ENCODE assay signal across 26 mouse cellular contexts in the genomic region with DNA sequence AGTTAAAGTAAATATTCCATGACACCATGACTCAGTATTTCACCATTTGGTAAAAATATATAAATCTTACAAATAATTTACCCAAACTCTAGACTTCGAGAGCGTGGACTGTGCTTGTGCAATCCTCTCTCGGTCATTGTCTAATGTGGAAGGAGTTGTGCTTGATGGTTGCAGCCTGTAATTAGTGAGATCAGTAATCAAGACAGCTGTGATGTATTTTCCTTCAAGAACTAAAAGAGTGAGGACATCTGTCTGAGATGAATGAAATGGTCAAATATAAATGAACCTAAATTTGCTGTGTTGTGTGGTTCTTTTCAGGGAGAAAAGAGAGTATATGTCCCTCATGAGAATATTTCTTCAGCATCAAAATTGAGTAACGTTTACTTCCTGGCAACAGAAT.
DNase-seq lines count a peak whose midpoint lies in the region; ATAC-seq lines count a peak whose summit lies in the region.
"Had no signal": no experiment of that assay in that cellular context is flagged by ENCODE, and none has a peak within 500 bp of the region (broad histone marks: within the 10 kb centered on the region; RNA-seq: fewer than 3 reads in every experiment).

No protein-coding gene starts in this region.

- no peaks in the 10 kb centered on the region for H3K36me3 ChIP-seq in hindbrain, embryonic 10.5 days
- H3K36me3 ChIP-seq in hindbrain, embryonic 16.5 days (ENCODE audit: control insufficient read depth, insufficient read depth, low read length): no peaks in the 10 kb centered on the region
- H3K36me3 ChIP-seq in forebrain, embryonic 11.5 days (ENCODE audit: control insufficient read depth, insufficient read depth, low read length): no peaks in the 10 kb centered on the region
- H3K36me3 ChIP-seq in hindbrain, embryonic 12.5 days: no peaks in the 10 kb centered on the region
- H3K36me3 ChIP-seq in midbrain, embryonic 14.5 days (ENCODE audit: control insufficient read depth, insufficient read depth, low read length): no peaks in the 10 kb centered on the region
- H3K36me3 ChIP-seq: embryonic facial prominence, embryonic 15.5 days; intestine, embryonic 15.5 days had no signal

- H3K27me3 ChIP-seq in hindbrain, embryonic 10.5 days (ENCODE audit: insufficient read depth, poor library complexity, severe bottlenecking): no peaks in the 10 kb centered on the region
- no peaks in the 10 kb centered on the region for H3K27me3 ChIP-seq in hindbrain, embryonic 16.5 days (replicated peaks; ENCODE audit: control insufficient read depth, insufficient read depth, low read length)
- no peaks in the 10 kb centered on the region for H3K27me3 ChIP-seq in forebrain, embryonic 11.5 days (ENCODE audit: control insufficient read depth, insufficient read depth, low read length)
- H3K27me3 ChIP-seq in hindbrain, embryonic 12.5 days: no peaks in the 10 kb centered on the region
- H3K27me3 ChIP-seq in midbrain, embryonic 14.5 days (ENCODE audit: control insufficient read depth, insufficient read depth, low read length): no peaks in the 10 kb centered on the region
- H3K27me3 ChIP-seq: embryonic facial prominence, embryonic 15.5 days; intestine, embryonic 15.5 days; megakaryocyte, embryonic 14.5 days had no signal

- no peak for ATAC-seq in hindbrain, embryonic 16.5 days
- ATAC-seq in forebrain, embryonic 11.5 days (replicated peaks; ENCODE audit: low FRiP score): no peak
- no peak for ATAC-seq in hindbrain, embryonic 12.5 days (ENCODE audit: low FRiP score)
- no peak for ATAC-seq in midbrain, embryonic 14.5 days (ENCODE audit: low FRiP score, low TSS enrichment)
- ATAC-seq: intestine, embryonic 15.5 days; liver, postnatal 0 days had no signal

- H3K4me1 ChIP-seq in hindbrain, embryonic 10.5 days (replicated peaks): peaks cover 44% of the 10 kb centered on the region
- no peaks in the 10 kb centered on the region; the same call in 1 of the 2 replicates for H3K4me1 ChIP-seq in hindbrain, embryonic 16.5 days (ENCODE audit: control insufficient read depth, insufficient read depth, low read depth, low read length)
- peaks cover 11% of the 10 kb centered on the region for H3K4me1 ChIP-seq in forebrain, embryonic 11.5 days (replicated peaks; ENCODE audit: control insufficient read depth, insufficient read depth, low read length)
- H3K4me1 ChIP-seq in hindbrain, embryonic 12.5 days: peaks cover 10% of the 10 kb centered on the region
- peaks cover 44% of the 10 kb centered on the region for H3K4me1 ChIP-seq in midbrain, embryonic 14.5 days (ENCODE audit: control insufficient read depth, insufficient read depth, low read length)
- H3K4me1 ChIP-seq: embryonic facial prominence, embryonic 15.5 days; intestine, embryonic 15.5 days; megakaryocyte, embryonic 14.5 days had no signal

- no peak for DNase-seq in hindbrain, embryonic 10.5 days (ENCODE audit: low spot score)
- no peak for DNase-seq in forebrain, embryonic 11.5 days (ENCODE audit: low spot score)
- DNase-seq in midbrain, embryonic 14.5 days: no peak
- no peak for DNase-seq in gastrocnemius, adult 8-10 months (ENCODE audit: low spot score in 2 of 2)
- no peak for DNase-seq in c-Kit-positive CD71-positive TER-119-positive erythroid progenitor cells, embryonic 14.5 days (ENCODE audit: low spot score)
- no peak for DNase-seq in adrenal gland, postnatal 14 days
- DNase-seq: adrenal gland, postnatal 10 days; cerebellum, adult 18-20 months; cerebellum, postnatal 36 days; heart, adult 18-20 months; heart, postnatal 36 days; kidney, adult 9 months; kidney, postnatal 36 days; layer of hippocampus, adult 9-11 months; left cerebral cortex, postnatal 4 days; liver, postnatal 0 days; lung, postnatal 14 days; spleen, adult 18-20 months; thymus, adult 18-20 months had no signal

- no peak overlapping the region for H3K4me2 ChIP-seq in hindbrain, embryonic 16.5 days (ENCODE audit: low read length)
- H3K4me2 ChIP-seq in forebrain, embryonic 11.5 days (ENCODE audit: low read depth, low read length, severe bottlenecking): no peak overlapping the region
- H3K4me2 ChIP-seq in hindbrain, embryonic 12.5 days (replicated peaks): no peak overlapping the region
- no peak overlapping the region for H3K4me2 ChIP-seq in midbrain, embryonic 14.5 days (ENCODE audit: low read length)
- H3K4me2 ChIP-seq: embryonic facial prominence, embryonic 15.5 days; intestine, embryonic 15.5 days had no signal

- H3K4me3 ChIP-seq in hindbrain, embryonic 10.5 days: no peak overlapping the region
- no peak overlapping the region for H3K4me3 ChIP-seq in hindbrain, embryonic 16.5 days (ENCODE audit: low read length)
- no peak overlapping the region for H3K4me3 ChIP-seq in forebrain, embryonic 11.5 days (ENCODE audit: low read depth, low read length)
- H3K4me3 ChIP-seq in hindbrain, embryonic 12.5 days: no peak overlapping the region
- no peak overlapping the region for H3K4me3 ChIP-seq in midbrain, embryonic 14.5 days (replicated peaks; ENCODE audit: low read depth, low read length)
- H3K4me3 ChIP-seq: embryonic facial prominence, embryonic 15.5 days; intestine, embryonic 15.5 days; left cerebral cortex, adult 2 months; megakaryocyte, embryonic 14.5 days; myocyte had no signal

- no peak overlapping the region for H3K9ac ChIP-seq in hindbrain, embryonic 16.5 days (ENCODE audit: low read depth, low read length)
- H3K9ac ChIP-seq in forebrain, embryonic 11.5 days (ENCODE audit: low read length): no peak overlapping the region
- no peak overlapping the region for H3K9ac ChIP-seq in hindbrain, embryonic 12.5 days
- no peak overlapping the region for H3K9ac ChIP-seq in midbrain, embryonic 14.5 days (replicated peaks; ENCODE audit: low read length)
- H3K9ac ChIP-seq: embryonic facial prominence, embryonic 15.5 days; intestine, embryonic 15.5 days; liver, postnatal 0 days had no signal

- peak overlapping the region; percentile 79 for H3K27ac ChIP-seq in hindbrain, embryonic 10.5 days
- H3K27ac ChIP-seq in hindbrain, embryonic 16.5 days (ENCODE audit: low read depth, low read length): no peak overlapping the region
- peak overlapping the region; percentile 84 for H3K27ac ChIP-seq in forebrain, embryonic 11.5 days (ENCODE audit: low read depth, low read length)
- H3K27ac ChIP-seq in hindbrain, embryonic 12.5 days: peak overlapping the region; percentile 76
- peak overlapping the region; percentile 77 for H3K27ac ChIP-seq in midbrain, embryonic 14.5 days (replicated peaks; ENCODE audit: low read depth, low read length)
- H3K27ac ChIP-seq: embryonic facial prominence, embryonic 15.5 days; intestine, embryonic 15.5 days; left cerebral cortex, adult 2 months had no signal

- no peaks in the 10 kb centered on the region for H3K9me3 ChIP-seq in hindbrain, embryonic 10.5 days
- no peaks in the 10 kb centered on the region for H3K9me3 ChIP-seq in hindbrain, embryonic 16.5 days (ENCODE audit: control insufficient read depth, low read length)
- H3K9me3 ChIP-seq in forebrain, embryonic 11.5 days (ENCODE audit: control insufficient read depth, low read length): no peaks in the 10 kb centered on the region
- no peaks in the 10 kb centered on the region for H3K9me3 ChIP-seq in hindbrain, embryonic 12.5 days (replicated peaks)
- no peaks in the 10 kb centered on the region for H3K9me3 ChIP-seq in midbrain, embryonic 14.5 days (ENCODE audit: control insufficient read depth, low read length)
- H3K9me3 ChIP-seq: embryonic facial prominence, embryonic 15.5 days; intestine, embryonic 15.5 days; megakaryocyte, embryonic 14.5 days had no signal

- WGBS in hindbrain, embryonic 10.5 days: 92% methylated on average over 4 of the region's 4 CpGs
- 65% methylated on average over 4 of the region's 4 CpGs for WGBS in hindbrain, embryonic 16.5 days
- 60% methylated on average over 4 of the region's 4 CpGs for WGBS in forebrain, embryonic 11.5 days
- 68% methylated on average over 4 of the region's 4 CpGs for WGBS in hindbrain, embryonic 12.5 days
- 52% methylated on average over 4 of the region's 4 CpGs for WGBS in midbrain, embryonic 14.5 days
